Mouse (Mus musculus) spleen, postnatal 10 days (tissue): ENCODE data around the gene Prpf19.
A peak's percentile ranks its signal among the peaks of the same experiment; 100 is the strongest.

Experiments
- DNase-seq, 2 experiments: peaks; one replicate each; pipeline ENCODE4 v3.0.0; 2021 to 2022; ENCODE audit warnings: low spot score in 2 of 2

Gene Prpf19

GRCm38 (mm10) chr19:10895708-10896107 lies 677 bp downstream of the Prpf19 start:
- no peak for DNase-seq

DNA sequence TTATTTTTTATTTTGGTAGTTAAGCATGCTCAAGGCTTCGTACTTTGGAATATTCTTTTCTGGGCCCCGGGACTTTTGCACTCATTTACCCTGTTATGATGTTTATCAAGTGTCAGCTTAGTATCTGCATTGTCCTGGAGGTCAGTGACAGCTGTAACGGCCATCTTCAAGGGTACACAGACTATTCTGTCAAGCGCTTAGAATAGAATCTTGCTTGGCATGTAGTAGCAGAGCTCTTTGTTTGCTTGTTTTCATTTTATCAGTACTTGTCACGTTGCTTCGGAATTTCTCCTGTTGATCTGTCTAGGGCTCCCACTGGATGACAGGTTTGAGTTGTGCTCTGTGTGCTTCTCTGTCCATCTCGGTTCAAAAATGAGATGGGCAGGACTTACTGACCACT lies 1.8 kb downstream of the Prpf19 start:
- DNase-seq = no peak

DNA sequence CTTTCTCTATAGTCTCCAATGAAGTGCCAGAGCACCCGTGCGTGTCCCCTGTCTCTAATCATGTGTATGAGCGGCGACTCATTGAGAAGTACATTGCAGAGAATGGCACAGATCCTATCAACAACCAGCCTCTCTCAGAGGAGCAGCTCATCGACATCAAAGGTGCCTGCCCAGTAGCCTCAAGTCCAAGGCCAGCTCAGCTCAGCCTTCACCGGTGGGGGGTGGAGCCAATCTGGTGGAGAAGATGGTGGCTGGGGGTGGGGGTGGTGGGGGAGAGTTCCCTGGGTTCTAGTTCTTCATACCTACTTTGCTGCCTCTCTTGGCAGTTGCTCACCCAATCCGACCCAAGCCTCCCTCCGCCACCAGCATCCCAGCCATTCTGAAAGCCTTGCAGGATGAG lies 2.5 kb downstream of the Prpf19 start:
- no peak for DNase-seq

GRCm38 (mm10) chr19:10900315-10900714 lies 5.3 kb downstream of the Prpf19 start:
- DNase-seq = no peak

DNA sequence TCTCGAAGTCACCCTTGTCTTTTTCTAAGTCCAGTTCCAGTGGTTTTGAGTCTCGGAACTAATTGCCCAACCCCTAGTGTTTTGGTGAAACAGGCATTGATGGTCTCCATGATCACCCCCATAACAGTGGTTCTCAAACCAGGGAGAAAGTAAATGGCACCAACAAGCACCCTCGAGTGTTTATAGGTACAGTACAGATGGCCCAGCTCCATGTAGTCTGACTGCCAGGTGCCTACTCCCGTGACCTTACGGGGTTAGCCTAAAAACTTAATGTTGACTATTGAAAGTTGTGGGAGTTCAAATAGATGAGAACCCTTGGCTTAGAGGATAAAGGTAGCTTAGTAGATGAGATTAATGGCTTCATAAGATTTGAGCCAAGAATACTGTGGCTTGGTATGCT lies 6.0 kb downstream of the Prpf19 start:
- DNase-seq = no peak

- no peak for DNase-seq
Observed at GRCm38 (mm10) chr19:10904512-10904911, 9.5 kb downstream of the Prpf19 start.

- DNase-seq = peak in 1 of 2 experiments; percentile 27
Observed at GRCm38 (mm10) chr19:10904927-10905727, 10.1 kb downstream of the Prpf19 start.

DNA sequence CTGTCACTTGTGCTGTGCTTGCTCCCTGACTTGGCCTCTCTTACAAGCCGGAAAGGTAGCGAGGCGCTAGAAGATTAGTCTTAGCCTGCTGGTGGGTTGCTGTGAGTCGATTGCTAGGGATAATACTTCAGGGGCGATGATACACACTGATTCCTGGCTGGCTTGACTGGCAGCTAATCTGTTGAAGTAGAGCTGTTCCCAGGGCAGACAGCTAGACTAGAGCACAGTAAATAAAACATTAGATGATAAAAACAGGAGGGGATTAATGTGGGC lies 10.6 kb downstream of the Prpf19 start:
- no peak for DNase-seq

DNA sequence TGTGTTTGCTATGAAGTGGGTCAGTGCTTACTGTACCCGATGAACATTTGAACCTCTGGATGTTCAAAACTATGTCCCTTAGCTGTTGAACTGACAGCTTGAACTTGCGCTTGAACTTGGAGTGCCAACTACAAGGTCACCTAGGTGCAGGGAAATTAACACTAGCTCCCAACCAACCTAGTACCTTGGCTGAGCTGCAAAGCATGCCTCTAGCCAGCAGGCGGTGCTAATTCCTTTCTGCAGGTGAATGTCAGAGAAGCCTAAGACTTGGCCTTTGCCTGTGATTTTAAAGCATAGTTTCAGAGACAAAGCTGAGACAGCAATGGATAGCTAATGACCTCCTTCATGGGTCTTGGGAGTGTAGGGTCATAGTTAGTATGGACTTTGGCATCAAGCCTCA lies 12.9 kb downstream of the Prpf19 start:
- peak; percentile 35 to 73 for DNase-seq

DNA sequence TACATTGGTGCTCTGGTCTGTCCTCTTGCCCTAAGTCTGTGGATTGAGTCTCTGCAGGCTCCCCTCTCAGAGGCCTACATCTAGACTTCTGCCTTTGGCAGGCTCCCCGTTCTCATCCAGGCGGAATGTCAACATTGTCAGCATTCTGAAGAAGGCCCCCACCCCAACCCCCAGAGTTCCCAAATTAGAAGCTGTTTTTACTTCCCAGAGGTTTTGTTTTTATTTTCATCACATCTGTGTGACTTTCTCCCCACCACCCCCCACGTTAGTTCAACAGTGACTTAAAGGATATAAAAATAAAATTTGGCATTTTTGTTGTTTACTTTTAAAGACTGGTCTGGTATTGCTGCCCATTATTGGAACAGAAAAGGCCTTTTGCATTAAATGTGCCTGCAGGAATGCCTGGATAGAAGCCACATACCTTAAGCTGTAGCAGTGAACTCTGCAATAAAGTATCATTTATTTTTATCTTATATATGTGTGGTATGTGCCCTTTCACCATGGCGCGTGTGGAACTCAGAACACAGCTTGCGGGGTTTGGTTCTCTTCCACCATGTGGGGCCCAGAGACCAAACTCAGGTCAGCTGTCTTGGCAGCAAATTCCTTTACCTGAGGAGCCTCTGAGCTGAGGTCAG lies 14.2 kb downstream of the Prpf19 start:
- no peak for DNase-seq

GRCm38 (mm10) chr19:10914291-10914690 lies 19.3 kb downstream of the Prpf19 start:
- DNase-seq = no peak

GRCm38 (mm10) chr19:10914870-10915269 lies 19.8 kb downstream of the Prpf19 start:
- no peak for DNase-seq

DNA sequence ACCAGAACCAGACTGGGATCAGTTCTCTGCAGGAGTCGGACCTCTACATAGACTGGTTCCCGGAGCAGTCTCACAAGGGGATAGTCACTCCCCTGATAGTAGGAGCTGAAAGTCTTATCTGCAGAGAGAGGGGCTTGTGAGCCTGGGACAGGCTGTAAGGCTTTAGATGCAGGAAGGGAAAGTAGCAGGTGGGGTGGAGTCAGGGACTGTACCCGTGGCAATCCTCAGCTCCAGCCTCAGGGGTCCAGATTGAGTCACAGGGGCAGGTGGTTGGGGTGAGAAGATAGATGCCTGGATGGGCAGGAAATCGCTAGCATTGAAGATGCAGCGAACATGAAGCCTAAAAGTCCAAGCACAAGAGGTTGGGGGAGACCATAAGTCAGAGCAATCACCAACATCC lies 21.5 kb downstream of the Prpf19 start:
- DNase-seq = no peak

- no peak for DNase-seq
Observed at GRCm38 (mm10) chr19:10918321-10918991, 23.4 kb downstream of the Prpf19 start.

GRCm38 (mm10) chr19:10920532-10920931 lies 25.5 kb downstream of the Prpf19 start, which contains the start of gene Zp1:
Gene Zp1, minus strand, starts transcription at chr19:10920632.
- DNase-seq = no peak

GRCm38 (mm10) chr19:10921058-10921457 lies 26.0 kb downstream of the Prpf19 start:
- no peak for DNase-seq

- DNase-seq = no peak
Observed at GRCm38 (mm10) chr19:10924220-10924619, 29.2 kb downstream of the Prpf19 start.

DNA sequence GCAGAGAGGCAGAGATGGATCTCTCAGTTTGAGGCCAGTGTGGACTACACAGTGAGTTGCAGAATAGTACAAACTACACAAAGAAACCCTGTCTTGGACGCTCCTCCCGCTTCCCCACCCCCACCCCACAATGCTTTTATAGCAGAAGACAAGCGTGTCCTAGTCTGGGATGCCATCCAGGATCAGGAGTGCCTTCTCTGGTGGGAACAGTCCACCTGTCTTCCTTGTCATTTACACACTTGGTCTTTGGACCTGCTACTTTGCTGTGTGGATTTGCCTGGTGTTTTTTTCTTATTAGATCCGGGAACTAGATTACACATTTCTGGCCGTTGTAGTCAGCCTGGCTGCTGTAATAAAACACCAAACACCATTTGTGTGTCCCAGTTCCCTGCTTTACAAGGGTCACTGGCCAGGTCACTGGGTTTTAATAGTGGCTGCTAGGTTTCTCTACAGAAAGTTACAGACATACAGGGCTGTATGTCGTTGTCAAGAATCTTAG lies 31.1 kb downstream of the Prpf19 start:
- DNase-seq = no peak

DNA sequence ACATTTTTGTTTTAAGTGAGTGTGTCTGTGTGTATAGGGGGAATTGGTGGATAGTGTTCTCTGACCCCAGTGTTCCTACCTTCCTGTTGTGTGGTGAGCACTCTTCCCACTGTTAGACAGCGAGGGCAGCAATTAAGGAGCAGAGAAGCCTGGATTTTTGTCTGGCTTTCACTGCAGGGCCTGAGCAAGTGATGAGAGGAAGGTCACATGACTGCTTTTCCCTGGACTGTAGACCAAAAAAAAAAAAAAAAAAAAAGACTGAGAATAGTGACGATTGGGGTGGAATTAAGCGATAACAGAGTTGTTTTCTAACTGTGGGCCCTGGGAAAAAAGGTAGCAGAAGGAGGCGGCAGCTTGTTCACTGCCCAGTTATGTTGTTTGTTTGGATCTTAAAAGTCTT lies 31.6 kb downstream of the Prpf19 start:
- no peak for DNase-seq

- DNase-seq = no peak
Observed at GRCm38 (mm10) chr19:10930641-10931040, 35.6 kb downstream of the Prpf19 start.

DNA sequence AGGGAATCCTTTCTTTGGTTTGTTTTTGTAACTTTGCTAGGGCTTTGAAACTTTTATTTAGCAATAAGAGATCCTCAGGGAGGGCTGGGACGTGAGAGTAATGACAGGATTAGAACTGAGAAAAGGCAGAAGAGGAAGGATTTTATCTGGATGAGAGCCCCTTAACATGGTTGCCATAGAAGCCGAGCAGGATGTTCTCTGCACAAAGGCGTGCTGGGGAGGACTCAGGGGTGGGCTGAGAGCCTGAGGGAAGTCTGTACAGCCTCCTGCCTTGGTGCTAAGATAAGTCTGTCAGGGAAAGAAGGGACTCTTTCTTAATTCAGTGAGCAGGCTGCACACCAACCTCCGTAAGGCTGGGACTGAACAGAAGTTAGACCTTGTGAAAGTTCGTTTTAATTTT lies 40.0 kb downstream of the Prpf19 start:
- DNase-seq = no peak

- DNase-seq = no peak
Observed at GRCm38 (mm10) chr19:10936077-10936476, 41.0 kb downstream of the Prpf19 start.

DNA sequence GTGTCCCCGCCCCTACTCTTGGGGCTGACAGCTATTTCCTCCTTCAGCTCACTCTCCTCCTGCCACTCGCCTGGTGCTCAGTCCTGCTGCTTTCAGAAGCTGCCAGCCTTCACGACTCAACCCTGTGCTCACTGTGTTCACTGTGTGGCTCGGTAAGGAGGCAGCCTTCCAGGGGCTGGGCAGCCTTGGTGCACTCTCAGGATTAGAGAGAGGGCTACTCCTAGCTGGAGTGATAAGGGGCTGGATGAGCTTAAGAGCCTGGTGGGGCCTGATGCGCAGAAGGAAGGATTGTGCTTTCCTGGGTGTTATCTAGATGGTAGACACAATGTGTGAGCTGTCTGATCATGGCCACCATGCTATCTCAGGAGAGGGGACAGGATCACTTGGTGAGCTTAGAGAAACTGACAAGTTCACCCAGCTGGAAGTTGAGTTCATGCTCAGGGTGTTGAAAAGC lies 42.1 kb downstream of the Prpf19 start, which contains the start of gene Ptgdr2:
Gene Ptgdr2 (plus strand): TSS at position 51 of the 454 bp plus-strand sequence.
- DNase-seq = no peak
